Mouse (Mus musculus) heart, embryonic 15.5 days (tissue): Measurements from ENCODE around the gene Ppp3ca. TPM values are rescaled to one million over a fixed set of nuclear protein-coding genes. Genes with fewer than 3 reads are reported as not detected.
A peak's percentile ranks its signal among the peaks of the same experiment; 100 is the strongest.

Source experiments
- ATAC-seq: fragments of 200-750 bp; cut with Nextera tagmentation; replicated peaks from 2 replicates; pipeline ENCODE4 v1.8.0; 2017; ENCODE audit warnings: low read depth, moderate TSS enrichment; ENCODE audit not compliant: insufficient number of reproducible peaks, insufficient read depth, low FRiP score
- H3K27ac ChIP-seq: fragments of 300-500 bp; sonication (generic); 2 replicates; pipeline ENCODE4 v1.5.1; 2015; ENCODE audit warnings: mild to moderate bottlenecking, inconsistent platforms
- H3K27me3 ChIP-seq: fragments of 300-500 bp; sonication (generic); 2 replicates; pipeline ENCODE4 v1.6.1; 2015; ENCODE audit warnings: inconsistent platforms
- H3K36me3 ChIP-seq: fragments of 300-500 bp; sonication (generic); 2 replicates; pipeline ENCODE4 v1.6.1; 2015; ENCODE audit warnings: mild to moderate bottlenecking, inconsistent platforms
- H3K4me1 ChIP-seq: fragments of 300-500 bp; sonication (generic); replicated peaks from 2 replicates; pipeline ENCODE4 v1.6.1; 2015; ENCODE audit warnings: inconsistent platforms
- H3K4me2 ChIP-seq: fragments of 300-500 bp; sonication (generic); 2 replicates; pipeline ENCODE4 v1.6.1; 2015; ENCODE audit warnings: inconsistent platforms, mild to moderate bottlenecking, moderate library complexity
- H3K4me3 ChIP-seq: fragments of 300-500 bp; sonication (generic); 2 replicates; pipeline ENCODE4 v1.5.1; 2015; ENCODE audit warnings: mild to moderate bottlenecking, inconsistent platforms
- H3K9ac ChIP-seq: fragments of 300-500 bp; sonication (generic); 2 replicates; pipeline ENCODE4 v1.6.1; 2015; ENCODE audit warnings: mild to moderate bottlenecking, inconsistent platforms
- H3K9me3 ChIP-seq: fragments of 300-500 bp; sonication (generic); replicated peaks from 2 replicates; pipeline ENCODE4 v1.6.1; 2016; ENCODE audit warnings: inconsistent platforms
- WGBS: fragments of 180-500 bp; shearing (Covaris S2); methylation state at CpG from one replicate; pipeline ENCODE4 v1.1.7; 2015; ENCODE audit warnings: mixed read lengths; 5-methylcytosine and 5-hydroxymethylcytosine counted together
- polyA plus RNA-seq: library from polyadenylated mRNA; unstranded; fragments of >200 nt; fragmentation: Nextera tagmentation; extraction: Ambion mirVana; gene quantifications from 2 replicates; pipeline ENCODE4 v1.2.1, GENCODE M21; 2015

Gene Ppp3ca
- polyA plus RNA-seq, 1 experiment from 2014 or later, result 47.6 TPM

GRCm38 (mm10) chr3:136671161-136671939 is 1.4 kb downstream of the Ppp3ca start:
- under 1% methylated on average over 51 of the region's 52 CpGs for WGBS
- Histone ChIP-seq H3K9ac (peak overlapping the region; percentile 86), H3K27me3 (no peaks in the 10 kb centered on the region), H3K27ac (peak overlapping the region; percentile 95), H3K4me1 (peaks cover 35% of the 10 kb centered on the region), H3K36me3 (no peaks in the 10 kb centered on the region), H3K9me3 (no peaks in the 10 kb centered on the region), H3K4me2 (peak overlapping the region; percentile 84), H3K4me3 (peak overlapping the region; percentile 95)
- ATAC-seq, result peak; percentile 23; the same call in 1 of the 2 replicates

DNA sequence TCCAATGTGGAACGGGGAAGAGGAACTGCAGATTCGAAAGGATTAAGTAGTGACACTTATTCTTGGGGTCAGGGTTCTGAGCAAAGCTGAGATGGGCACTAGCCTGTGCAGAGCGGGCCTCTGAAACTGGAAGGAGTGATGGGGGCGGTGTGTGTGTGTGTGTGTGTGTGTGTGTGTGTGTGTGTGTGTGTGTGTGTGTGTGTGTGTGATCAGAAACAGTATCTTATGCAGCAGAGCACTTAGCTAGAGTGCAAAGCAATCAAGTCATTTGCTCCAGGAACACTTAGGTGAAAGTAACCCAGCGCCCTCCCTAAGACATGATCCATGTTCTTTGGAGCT is 2.0 kb downstream of the Ppp3ca start:
- 12% methylated on average over 4 of the region's 5 CpGs for WGBS
- H3K4me1 ChIP-seq, result peaks cover 35% of the 10 kb centered on the region

GRCm38 (mm10) chr3:136672870-136673269 is 2.9 kb downstream of the Ppp3ca start:
- H3K27me3 ChIP-seq, result no peaks in the 10 kb centered on the region
- peaks cover 31% of the 10 kb centered on the region for H3K4me1 ChIP-seq
- H3K27ac ChIP-seq, result no peak overlapping the region
- WGBS, result 73% methylated on average over 3 of the region's 3 CpGs
- no peaks in the 10 kb centered on the region for H3K9me3 ChIP-seq
- peak overlapping the region; percentile 84 for H3K4me2 ChIP-seq
- ATAC-seq, result no peak
- H3K9ac ChIP-seq, result no peak overlapping the region
- H3K4me3 ChIP-seq, result no peak overlapping the region
- H3K36me3 ChIP-seq, result no peaks in the 10 kb centered on the region

More for the DNA sequence above, 2.0 kb downstream of the Ppp3ca start:
- Histone ChIP-seq H3K27me3 (no peaks in the 10 kb centered on the region), H3K4me3 (peak overlapping the region; percentile 95), H3K36me3 (no peaks in the 10 kb centered on the region), H3K4me2 (peak overlapping the region; percentile 84), H3K9me3 (no peaks in the 10 kb centered on the region), H3K27ac (peak overlapping the region; percentile 95), H3K9ac (peak overlapping the region; percentile 86)
- ATAC-seq, result no peak

DNA sequence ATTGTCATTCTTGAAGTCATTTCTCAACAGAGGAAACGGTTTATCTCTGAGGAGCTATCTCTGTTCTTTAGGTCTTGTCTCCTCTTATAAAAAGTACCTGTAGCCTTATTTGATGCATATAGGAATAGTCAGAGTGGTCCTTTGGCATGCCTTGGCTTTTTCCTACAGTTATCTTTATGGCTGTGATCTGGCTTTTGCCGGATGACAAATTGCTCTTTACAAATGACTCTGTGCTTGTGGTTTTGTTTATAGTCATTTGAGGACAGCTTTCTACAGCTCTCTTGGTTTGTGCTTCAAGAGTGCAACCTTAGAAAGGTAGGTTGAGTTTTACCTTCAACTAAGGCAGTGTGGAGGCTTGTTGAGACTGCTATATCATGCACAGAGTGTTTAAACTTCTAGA is 3.4 kb downstream of the Ppp3ca start:
- no peak overlapping the region for H3K9ac ChIP-seq
- no peaks in the 10 kb centered on the region for H3K27me3 ChIP-seq
- no peak overlapping the region for H3K4me3 ChIP-seq
- 51% methylated on average over 2 of the region's 2 CpGs for WGBS
- H3K4me2 ChIP-seq, result no peak overlapping the region
- H3K27ac ChIP-seq, result no peak overlapping the region
- ATAC-seq, result no peak
- H3K9me3 ChIP-seq, result no peaks in the 10 kb centered on the region
- H3K4me1 ChIP-seq, result peaks cover 26% of the 10 kb centered on the region
- no peaks in the 10 kb centered on the region for H3K36me3 ChIP-seq

DNA sequence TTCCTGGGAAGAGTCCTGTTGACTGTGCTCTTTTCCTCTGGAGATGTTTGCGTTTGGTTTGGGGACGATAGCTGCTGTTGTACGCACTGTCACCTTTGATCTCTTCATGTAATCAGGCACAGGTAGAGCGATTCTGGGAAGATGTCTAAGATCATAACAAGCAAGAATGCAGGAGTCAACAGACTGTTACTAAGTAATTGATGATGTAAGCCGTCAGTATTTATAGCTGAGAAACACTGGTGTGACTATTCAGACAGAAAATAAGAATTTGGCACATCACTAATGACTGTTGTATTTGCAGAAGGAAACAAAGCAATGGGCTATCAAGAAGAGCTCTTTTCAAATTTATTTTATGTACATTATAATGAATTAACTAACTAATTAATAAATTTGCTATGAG is 4.6 kb downstream of the Ppp3ca start:
- no peak for ATAC-seq

GRCm38 (mm10) chr3:136676991-136677390 is 7.1 kb downstream of the Ppp3ca start:
- no peak for ATAC-seq
- peaks cover 37% of the 10 kb centered on the region for H3K4me1 ChIP-seq
- WGBS, result 69% methylated on average over 2 of the region's 2 CpGs

More for the DNA sequence above, 4.6 kb downstream of the Ppp3ca start:
- H3K4me3 ChIP-seq, result no peak overlapping the region
- 76% methylated on average over 5 of the region's 5 CpGs for WGBS
- H3K27me3 ChIP-seq, result no peaks in the 10 kb centered on the region
- H3K4me2 ChIP-seq, result no peak overlapping the region
- H3K4me1 ChIP-seq, result peaks cover 21% of the 10 kb centered on the region
- H3K36me3 ChIP-seq, result no peaks in the 10 kb centered on the region
- no peak overlapping the region for H3K9ac ChIP-seq
- no peak overlapping the region for H3K27ac ChIP-seq
- H3K9me3 ChIP-seq, result no peaks in the 10 kb centered on the region

GRCm38 (mm10) chr3:136678386-136678785 is 8.5 kb downstream of the Ppp3ca start:
- no peaks in the 10 kb centered on the region for H3K36me3 ChIP-seq
- peaks cover 33% of the 10 kb centered on the region for H3K4me1 ChIP-seq
- H3K27ac ChIP-seq, result no peak overlapping the region
- no peak overlapping the region for H3K9ac ChIP-seq
- H3K4me3 ChIP-seq, result no peak overlapping the region
- WGBS, result 54% methylated on average over 8 of the region's 8 CpGs
- H3K27me3 ChIP-seq, result no peaks in the 10 kb centered on the region
- no peak for ATAC-seq
- no peaks in the 10 kb centered on the region for H3K9me3 ChIP-seq
- no peak overlapping the region for H3K4me2 ChIP-seq

More at GRCm38 (mm10) chr3:136676991-136677390, 7.1 kb downstream of the Ppp3ca start:
- Histone ChIP-seq H3K36me3 (no peaks in the 10 kb centered on the region), H3K9me3 (no peaks in the 10 kb centered on the region), H3K4me2 (no peak overlapping the region), H3K9ac (no peak overlapping the region), H3K4me3 (no peak overlapping the region), H3K27me3 (no peaks in the 10 kb centered on the region), H3K27ac (no peak overlapping the region)

DNA sequence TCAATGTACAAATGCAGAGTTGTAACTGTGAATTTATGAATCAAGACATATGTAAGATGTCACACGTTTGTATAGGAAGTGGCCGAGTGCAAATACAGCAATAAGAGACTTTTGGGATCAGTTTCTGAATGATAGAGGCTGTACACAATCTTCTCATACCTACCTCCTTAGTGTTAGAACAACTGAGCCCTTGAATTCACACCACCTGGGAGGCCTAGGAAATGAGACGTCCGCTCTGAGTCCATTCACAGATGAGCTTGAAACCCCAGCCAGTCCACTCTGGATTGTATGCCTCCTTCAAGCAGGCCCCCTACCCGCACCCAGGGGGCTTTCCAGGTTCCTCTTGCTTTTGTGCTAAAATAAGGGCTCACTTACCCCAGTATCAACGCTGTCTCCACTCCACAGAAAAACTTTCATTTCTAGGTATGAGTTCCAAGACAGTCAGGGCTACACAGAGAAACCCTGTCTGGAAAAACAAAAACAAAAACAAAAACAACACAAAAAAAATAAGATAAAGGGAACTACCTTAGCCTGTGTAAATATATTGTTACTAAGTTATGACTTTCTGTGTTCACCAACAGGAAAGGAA is 10.1 kb downstream of the Ppp3ca start:
- H3K27ac ChIP-seq, result no peak overlapping the region
- no peaks in the 10 kb centered on the region for H3K36me3 ChIP-seq
- H3K9me3 ChIP-seq, result no peaks in the 10 kb centered on the region
- no peak for ATAC-seq
- no peaks in the 10 kb centered on the region for H3K27me3 ChIP-seq
- no peak overlapping the region for H3K4me3 ChIP-seq
- WGBS, result 72% methylated on average over 6 of the region's 6 CpGs
- no peak overlapping the region for H3K4me2 ChIP-seq
- no peak overlapping the region for H3K9ac ChIP-seq
- peaks cover 35% of the 10 kb centered on the region for H3K4me1 ChIP-seq

DNA sequence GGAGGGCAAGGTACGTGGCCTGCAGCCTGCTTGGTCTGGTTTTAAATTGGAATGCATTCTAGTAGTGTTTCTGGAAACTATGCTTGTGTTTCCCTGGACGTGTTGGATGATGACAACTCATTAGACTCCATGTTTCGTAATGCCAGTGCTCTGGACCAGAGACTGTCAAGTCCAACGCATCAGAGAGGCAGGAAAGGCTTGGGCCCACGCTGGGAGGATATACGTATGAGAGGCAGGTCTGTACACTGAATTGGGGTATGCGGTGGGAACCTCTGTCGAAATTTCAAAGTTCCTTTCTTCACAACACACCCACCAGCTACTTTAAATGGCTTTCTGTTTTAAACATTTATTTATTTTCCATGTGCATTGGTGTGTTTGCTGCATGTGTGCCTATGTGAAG is 12.3 kb downstream of the Ppp3ca start:
- no peak overlapping the region for H3K4me3 ChIP-seq
- no peaks in the 10 kb centered on the region for H3K9me3 ChIP-seq
- ATAC-seq, result no peak
- no peak overlapping the region for H3K27ac ChIP-seq
- no peaks in the 10 kb centered on the region for H3K36me3 ChIP-seq
- no peak overlapping the region for H3K9ac ChIP-seq
- WGBS, result 79% methylated on average over 8 of the region's 8 CpGs
- peaks cover 38% of the 10 kb centered on the region for H3K4me1 ChIP-seq
- H3K27me3 ChIP-seq, result no peaks in the 10 kb centered on the region
- H3K4me2 ChIP-seq, result no peak overlapping the region

- WGBS, result 59% methylated on average over 15 of the region's 15 CpGs
- Histone ChIP-seq H3K27ac (no peak overlapping the region), H3K27me3 (no peaks in the 10 kb centered on the region), H3K4me3 (no peak overlapping the region), H3K36me3 (no peaks in the 10 kb centered on the region), H3K9ac (no peak overlapping the region), H3K4me2 (no peak overlapping the region), H3K9me3 (no peaks in the 10 kb centered on the region), H3K4me1 (peaks cover 37% of the 10 kb centered on the region)
- no peak for ATAC-seq
These were observed 14.5 kb downstream of the Ppp3ca start for GRCm38 (mm10) chr3:136684191-136684958.

DNA sequence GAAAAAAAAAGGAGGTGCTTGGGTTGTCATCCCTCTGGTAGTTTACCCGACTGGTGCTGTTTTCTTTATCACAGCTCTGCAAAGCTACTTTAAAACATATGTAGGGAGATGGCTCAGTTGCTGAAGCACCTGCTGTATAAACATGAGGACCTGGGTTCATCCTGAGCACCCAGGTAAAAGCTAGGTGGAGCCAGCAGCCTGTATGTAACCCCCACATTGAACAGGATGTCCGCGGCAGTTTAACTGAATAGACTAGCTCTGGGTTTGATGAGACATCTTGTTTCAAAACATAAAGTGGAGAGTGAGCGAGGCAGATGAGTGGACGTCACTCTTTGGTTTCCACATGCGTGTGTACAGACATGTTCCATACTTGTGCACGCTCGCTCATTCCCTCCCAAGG is 16.5 kb downstream of the Ppp3ca start:
- Histone ChIP-seq H3K9ac (no peak overlapping the region), H3K27ac (no peak overlapping the region), H3K4me1 (peaks cover 31% of the 10 kb centered on the region), H3K27me3 (no peaks in the 10 kb centered on the region), H3K9me3 (no peaks in the 10 kb centered on the region), H3K36me3 (no peaks in the 10 kb centered on the region), H3K4me3 (no peak overlapping the region), H3K4me2 (no peak overlapping the region)
- 89% methylated on average over 8 of the region's 8 CpGs for WGBS
- ATAC-seq, result no peak
